8 mouse cellular contexts compared by ENCODE assay signal in the genomic region with DNA sequence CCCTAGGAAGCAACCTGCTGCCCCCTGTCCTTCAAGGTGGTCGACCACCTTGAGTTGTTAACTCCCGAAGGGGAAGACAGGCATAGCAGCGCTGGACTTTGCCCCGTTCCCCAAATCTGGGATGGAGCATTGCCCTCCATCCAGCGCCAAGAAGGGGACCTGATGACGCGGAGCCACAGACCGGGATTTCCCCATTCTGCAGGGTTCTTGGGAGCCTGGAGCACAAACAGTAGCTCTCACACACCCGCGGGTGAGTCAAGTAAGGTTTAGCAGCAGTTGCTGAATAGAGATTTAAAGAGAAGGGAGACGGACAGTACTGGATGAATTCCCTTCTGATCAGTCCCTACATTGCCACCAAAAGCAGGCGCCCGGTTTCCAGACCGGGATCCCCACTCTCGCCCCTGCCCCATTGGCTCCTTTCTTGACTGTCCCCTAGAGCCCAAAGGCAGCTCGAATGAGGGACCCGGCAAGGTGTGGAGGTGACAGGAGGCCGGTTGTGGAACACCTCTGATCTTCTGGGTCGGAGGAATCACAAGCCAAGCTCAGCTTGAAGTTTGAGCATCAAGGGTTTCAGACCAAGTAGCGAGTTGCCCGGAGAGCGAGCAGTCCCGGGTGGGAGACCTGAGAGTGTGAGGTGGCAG. TPM values are rescaled to one million over a fixed set of nuclear protein-coding genes. Genes with fewer than 3 reads are reported as not detected.
DNase-seq lines count a peak whose midpoint lies in the region; ATAC-seq lines count a peak whose summit lies in the region.

No protein-coding gene starts in this region.

- H3K4me1 ChIP-seq in heart, embryonic 15.5 days (replicated peaks) = 0 out of 2 replicates have a peak, but pooled peaks cover 2% of the 10 kb centered on the region
- H3K4me1 ChIP-seq in forebrain, embryonic 15.5 days = peaks cover 14% of the 10 kb centered on the region
- H3K4me1 ChIP-seq in midbrain, embryonic 10.5 days = peaks cover 16% of the 10 kb centered on the region

- H3K4me2 ChIP-seq in heart, embryonic 15.5 days = peak overlapping the region; percentile 84
- H3K4me2 ChIP-seq in forebrain, embryonic 15.5 days (replicated peaks) = peak overlapping the region; percentile 70

- H3K27me3 ChIP-seq in heart, embryonic 15.5 days = peaks cover 40% of the 10 kb centered on the region
- H3K27me3 ChIP-seq in forebrain, embryonic 15.5 days = peaks cover 7% of the 10 kb centered on the region
- peaks cover 48% of the 10 kb centered on the region for H3K27me3 ChIP-seq in midbrain, embryonic 10.5 days (ENCODE audit: low read depth, poor library complexity, severe bottlenecking)

- no peak overlapping the region for H3K27ac ChIP-seq in heart, embryonic 15.5 days
- peak overlapping the region; percentile 86 for H3K27ac ChIP-seq in forebrain, embryonic 15.5 days (replicated peaks)
- H3K27ac ChIP-seq in midbrain, embryonic 10.5 days (replicated peaks) = peak overlapping the region; percentile 84

- peak overlapping the region; percentile 55 for H3K4me3 ChIP-seq in heart, embryonic 15.5 days
- H3K4me3 ChIP-seq in forebrain, embryonic 15.5 days = peak overlapping the region; percentile 74
- H3K4me3 ChIP-seq in midbrain, embryonic 10.5 days = peak overlapping the region; percentile 72

- peak overlapping the region; percentile 46 for H3K9ac ChIP-seq in heart, embryonic 15.5 days
- H3K9ac ChIP-seq in forebrain, embryonic 15.5 days (replicated peaks) = peak overlapping the region; percentile 74

- H3K36me3 ChIP-seq in heart, embryonic 15.5 days = no peaks in the 10 kb centered on the region
- no peaks in the 10 kb centered on the region for H3K36me3 ChIP-seq in forebrain, embryonic 15.5 days
- no peaks in the 10 kb centered on the region for H3K36me3 ChIP-seq in midbrain, embryonic 10.5 days

- no peak for DNase-seq in heart, postnatal 14 days
- peak; percentile 61 for DNase-seq in brain, adult 2 months (ENCODE audit: low read depth, low spot score)
- DNase-seq in midbrain, embryonic 10.5 days (ENCODE audit: low spot score) = peak; percentile 53
- DNase-seq in telencephalon, adult 2 months (ENCODE audit: low read depth, low spot score) = peak; percentile 18
- no peak for DNase-seq in thymus, postnatal 0 days (ENCODE audit: low spot score)
- no peak for DNase-seq in lung, postnatal 36 days

- WGBS in heart, embryonic 15.5 days = 4% methylated on average over 23 of the region's 23 CpGs
- 2% methylated on average over 23 of the region's 23 CpGs for WGBS in forebrain, embryonic 15.5 days
- WGBS in midbrain, embryonic 10.5 days = 4% methylated on average over 23 of the region's 23 CpGs

- intact Hi-C loops in heart, postnatal 14 days (cut with DNase I) = no loop called here

- no peak for ATAC-seq in heart, embryonic 15.5 days (replicated peaks; ENCODE audit: insufficient number of reproducible peaks, insufficient read depth, low FRiP score, low read depth)
- peak; percentile 7; the same call in 1 of the 2 replicates for ATAC-seq in forebrain, embryonic 15.5 days (replicated peaks)

- no peaks in the 10 kb centered on the region for H3K9me3 ChIP-seq in heart, embryonic 15.5 days (replicated peaks)
- H3K9me3 ChIP-seq in forebrain, embryonic 15.5 days = no peaks in the 10 kb centered on the region
- H3K9me3 ChIP-seq in midbrain, embryonic 10.5 days (replicated peaks) = no peaks in the 10 kb centered on the region; the same call in 1 of the 2 replicates

RNA-seq across cellular contexts. Expression of a gene that starts 0.7 kb away (rescaled TPM):
- 3.7 and 4.2 TPM in 2 replicates for polyA plus RNA-seq in heart, embryonic 15.5 days (2015; fragmentation: Nextera tagmentation; extraction: Ambion mirVana)
- total RNA-seq in heart, postnatal 14 days (2021) = 1 to 10 TPM in 1 of 2 experiments, under 1 TPM in 1; 1.00 to 1.4 TPM
- 5.4 and 5.5 TPM in 2 replicates for polyA plus RNA-seq in forebrain, embryonic 15.5 days (2015; fragmentation: Nextera tagmentation; extraction: Ambion mirVana)
- 1.0 and 1.9 TPM in 2 replicates for polyA plus RNA-seq in midbrain, embryonic 10.5 days (2016; fragmentation: Nextera tagmentation; extraction: Ambion mirVana)
- 0.04 and 1.2 TPM in 2 replicates for polyA plus RNA-seq in thymus, postnatal 0 days (2015; fragmentation: Nextera tagmentation; extraction: Ambion mirVana)

Comparison
In these comparisons a context has a peak if more than half of its experiments do, and no peak if none do; other contexts are left out.
1. DNase-seq: peak in brain, adult 2 months (single experiment), midbrain, embryonic 10.5 days (single experiment) and telencephalon, adult 2 months (single experiment); none in heart, postnatal 14 days (0 of 2), thymus, postnatal 0 days (single experiment) and lung, postnatal 36 days (single experiment).
2. Peak in every context shown above with its lines, with median percentiles within 50 percentile points of each other: H3K4me3 ChIP-seq.